Mouse (Mus musculus) ES-Bruce4 (cell line): ENCODE results near the gene Cmtm1. TPM values are rescaled to one million over a fixed set of nuclear protein-coding genes. Genes with fewer than 3 reads are reported as not detected.

Experiments
- H3K27ac ChIP-seq: 2 replicates; pipeline ENCODE4 v1.5.1; 2012; ENCODE audit warnings: low read length, inconsistent platforms; ENCODE audit not compliant: insufficient read depth
- H3K27me3 ChIP-seq: 2 replicates; pipeline ENCODE4 v1.6.1; 2012; ENCODE audit warnings: mild to moderate bottlenecking, low read length, inconsistent platforms; ENCODE audit not compliant: control insufficient read depth, poor library complexity, insufficient read depth, severe bottlenecking
- H3K36me3 ChIP-seq: 2 replicates; pipeline ENCODE4 v1.6.1; 2012; ENCODE audit warnings: inconsistent platforms, mild to moderate bottlenecking, low read length, moderate library complexity; ENCODE audit not compliant: control insufficient read depth, poor library complexity, insufficient read depth, severe bottlenecking
- H3K4me1 ChIP-seq: one replicate; pipeline ENCODE4 v1.8.1; 2011; ENCODE audit warnings: low read length; ENCODE audit not compliant: control insufficient read depth, insufficient read depth
- H3K4me3 ChIP-seq: 2 replicates; pipeline ENCODE4 v1.5.1; 2011; ENCODE audit warnings: low read depth, mild to moderate bottlenecking, low read length
- H3K9ac ChIP-seq: 2 replicates; pipeline ENCODE4 v1.6.1; 2012; ENCODE audit warnings: low read depth, mild to moderate bottlenecking, inconsistent platforms; ENCODE audit not compliant: poor library complexity, severe bottlenecking
- H3K9me3 ChIP-seq: replicated peaks from 2 replicates; pipeline ENCODE4 v1.6.1; 2012; ENCODE audit warnings: mild to moderate bottlenecking, low read length, inconsistent platforms; ENCODE audit not compliant: control insufficient read depth, poor library complexity, insufficient read depth, severe bottlenecking
- CTCF ChIP-seq: IDR thresholded peaks from one replicate; pipeline ENCODE4 v1.8.1; 2011; ENCODE audit warnings: low read depth, low read length
- EP300 ChIP-seq: IDR thresholded peaks from 2 replicates; pipeline ENCODE4 v1.6.1; 2011; ENCODE audit warnings: low read depth, low read length; ENCODE audit not compliant: insufficient read depth
- POLR2A ChIP-seq: IDR thresholded peaks from one replicate; pipeline ENCODE4 v1.8.1; 2011; ENCODE audit warnings: low read length; ENCODE audit not compliant: insufficient read depth
- polyA plus RNA-seq: library from polyadenylated mRNA; stranded (reverse); fragments of >200 nt; gene quantifications from 2 replicates; pipeline ENCODE4 v1.2.4, GENCODE M21; 2011; ENCODE audit warnings: low read depth; ENCODE audit not compliant: missing spikeins, insufficient read depth, insufficient read length

Gene Cmtm1
- polyA plus RNA-seq, 1 experiment: not detected

DNA sequence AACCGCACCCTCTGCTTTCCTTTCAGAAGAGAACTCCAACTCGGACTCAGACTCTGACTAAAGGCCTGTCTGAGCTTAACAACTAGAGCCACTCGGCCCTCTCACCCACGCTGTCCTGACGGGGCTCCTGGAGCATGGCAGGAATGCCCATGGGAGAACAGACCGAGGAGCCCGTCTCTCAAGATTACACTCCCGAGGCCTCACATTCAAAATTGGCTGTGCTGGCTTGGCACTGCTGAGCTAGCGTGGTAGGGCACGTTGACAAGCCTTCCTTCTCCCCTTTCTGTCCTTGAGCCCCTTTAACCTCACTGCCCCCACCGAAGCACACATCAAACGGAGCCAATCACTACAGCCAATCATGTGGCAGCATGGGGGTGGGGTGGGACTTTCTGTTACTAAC lies 36.8 kb upstream of the Cmtm1 start:
- Histone ChIP-seq H3K4me3 (no peak overlapping the region), H3K4me1 (no peaks in the 10 kb centered on the region), H3K9me3 (no peaks in the 10 kb centered on the region), H3K27me3 (no peaks in the 10 kb centered on the region), H3K36me3 (no peaks in the 10 kb centered on the region; the same call in 1 of the 2 replicates), H3K27ac (no peak overlapping the region), H3K9ac (no peak overlapping the region)
- no peak for TF ChIP-seq CTCF
- no peak for TF ChIP-seq POLR2A
- no peak for TF ChIP-seq EP300

DNA sequence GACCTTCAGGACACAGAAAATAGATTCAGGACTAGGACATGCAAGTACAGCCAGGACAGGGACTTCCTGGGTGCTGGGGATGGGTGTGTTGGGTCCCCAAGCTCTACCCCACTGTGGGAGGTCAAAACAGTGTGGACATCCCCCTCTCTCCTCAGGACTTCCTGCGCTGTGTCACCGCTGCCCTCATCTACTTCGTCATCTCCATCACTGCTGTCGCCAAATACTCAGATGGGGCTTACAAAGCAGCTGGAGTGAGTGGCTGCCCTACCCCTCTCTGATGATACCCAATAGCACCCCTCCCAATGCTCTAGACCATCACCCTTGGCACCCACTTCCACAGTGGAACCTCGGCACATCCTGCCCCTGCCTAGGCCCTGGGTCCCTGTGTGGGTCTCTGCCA lies 34.7 kb upstream of the Cmtm1 start:
- Histone ChIP-seq H3K9ac (no peak overlapping the region), H3K36me3 (no peaks in the 10 kb centered on the region), H3K4me1 (no peaks in the 10 kb centered on the region), H3K9me3 (no peaks in the 10 kb centered on the region), H3K27me3 (no peaks in the 10 kb centered on the region), H3K4me3 (no peak overlapping the region), H3K27ac (no peak overlapping the region)
- TF ChIP-seq EP300 (no peak), CTCF (no peak), POLR2A (no peak)

DNA sequence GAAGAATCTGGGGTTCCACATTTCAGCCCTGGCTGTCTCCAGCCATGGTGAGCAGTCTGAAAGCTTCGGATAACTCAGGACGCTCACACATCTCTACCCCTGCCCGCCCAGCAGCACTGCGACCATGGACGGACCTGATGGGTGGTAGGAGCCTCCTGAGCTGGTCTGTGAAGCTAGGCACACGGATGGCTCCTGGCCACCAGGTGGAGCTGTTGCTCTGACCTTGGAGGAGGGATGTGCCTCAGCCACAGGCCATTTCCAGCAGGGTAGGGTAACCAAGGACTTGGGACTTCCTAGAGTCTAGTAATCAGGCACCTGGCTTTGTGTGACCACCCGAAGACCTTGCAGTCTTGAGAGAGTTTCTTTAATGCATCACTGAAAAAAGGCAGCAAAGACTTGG lies 34.0 kb upstream of the Cmtm1 start:
- H3K4me1 ChIP-seq: no peaks in the 10 kb centered on the region
- H3K27ac ChIP-seq: no peak overlapping the region
- H3K9ac ChIP-seq: no peak overlapping the region
- H3K27me3 ChIP-seq: no peaks in the 10 kb centered on the region
- TF ChIP-seq EP300 (0 out of 2 replicates have a peak, but pooled peaks have one; percentile 51), POLR2A (no peak), CTCF (peak; percentile 98)
- H3K4me3 ChIP-seq: no peak overlapping the region
- no peaks in the 10 kb centered on the region for H3K9me3 ChIP-seq
- H3K36me3 ChIP-seq: no peaks in the 10 kb centered on the region

DNA sequence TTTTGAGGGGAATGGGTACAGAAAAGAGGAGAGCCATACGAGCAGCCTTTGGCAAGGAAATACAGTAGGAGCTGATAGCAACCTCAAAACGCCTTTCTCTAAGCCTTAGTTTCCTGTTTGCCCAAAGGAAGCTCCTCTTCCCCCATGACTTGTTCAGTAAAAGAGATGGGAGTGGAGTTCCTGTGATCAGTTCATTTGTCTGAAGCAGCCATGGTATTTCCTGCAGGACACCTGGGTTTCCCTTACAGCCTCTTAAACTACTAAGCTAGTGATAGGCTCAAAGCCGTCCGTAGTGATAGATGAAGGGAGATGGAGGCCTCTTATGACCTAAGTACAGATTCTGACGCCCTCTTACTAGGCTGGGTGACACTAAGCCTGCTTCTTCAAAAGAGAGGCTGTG lies 32.5 kb upstream of the Cmtm1 start:
- TF ChIP-seq CTCF: no peak
- TF ChIP-seq POLR2A: no peak
- TF ChIP-seq EP300: no peak
- Histone ChIP-seq H3K4me3 (no peak overlapping the region), H3K9ac (no peak overlapping the region)

DNA sequence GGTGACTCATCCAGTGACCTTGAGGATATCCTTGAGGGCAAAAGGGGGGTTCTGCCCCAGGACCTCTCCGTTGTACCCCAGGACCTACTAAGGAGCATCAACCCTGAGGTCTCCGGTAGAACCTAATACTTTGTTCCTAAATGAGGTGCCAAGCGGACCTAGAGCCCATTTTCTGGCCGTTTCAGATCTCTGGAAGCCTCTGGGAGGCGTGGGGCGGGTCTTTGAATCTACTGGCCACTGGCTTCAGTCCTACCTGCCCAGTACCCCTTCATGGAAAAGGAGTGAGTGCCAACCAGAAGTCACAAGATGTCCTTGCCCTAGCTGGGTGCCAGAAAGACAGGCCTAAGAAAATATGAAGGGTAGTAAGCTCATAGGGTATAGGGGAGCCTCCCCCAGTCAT lies 31.7 kb upstream of the Cmtm1 start:
- H3K9me3 ChIP-seq: no peaks in the 10 kb centered on the region
- no peaks in the 10 kb centered on the region for H3K36me3 ChIP-seq
- TF ChIP-seq CTCF: no peak
- TF ChIP-seq POLR2A: no peak
- no peak for TF ChIP-seq EP300
- H3K4me3 ChIP-seq: peak overlapping the region; percentile 74; the same call in 1 of the 2 replicates
- H3K4me1 ChIP-seq: no peaks in the 10 kb centered on the region
- no peak overlapping the region for H3K27ac ChIP-seq
- H3K9ac ChIP-seq: peak overlapping the region; percentile 62; the same call in 1 of the 2 replicates
- no peaks in the 10 kb centered on the region for H3K27me3 ChIP-seq

More for the DNA sequence above, 32.5 kb upstream of the Cmtm1 start:
- no peaks in the 10 kb centered on the region for H3K27me3 ChIP-seq
- H3K27ac ChIP-seq: no peak overlapping the region
- H3K9me3 ChIP-seq: no peaks in the 10 kb centered on the region
- no peaks in the 10 kb centered on the region for H3K4me1 ChIP-seq
- H3K36me3 ChIP-seq: no peaks in the 10 kb centered on the region

DNA sequence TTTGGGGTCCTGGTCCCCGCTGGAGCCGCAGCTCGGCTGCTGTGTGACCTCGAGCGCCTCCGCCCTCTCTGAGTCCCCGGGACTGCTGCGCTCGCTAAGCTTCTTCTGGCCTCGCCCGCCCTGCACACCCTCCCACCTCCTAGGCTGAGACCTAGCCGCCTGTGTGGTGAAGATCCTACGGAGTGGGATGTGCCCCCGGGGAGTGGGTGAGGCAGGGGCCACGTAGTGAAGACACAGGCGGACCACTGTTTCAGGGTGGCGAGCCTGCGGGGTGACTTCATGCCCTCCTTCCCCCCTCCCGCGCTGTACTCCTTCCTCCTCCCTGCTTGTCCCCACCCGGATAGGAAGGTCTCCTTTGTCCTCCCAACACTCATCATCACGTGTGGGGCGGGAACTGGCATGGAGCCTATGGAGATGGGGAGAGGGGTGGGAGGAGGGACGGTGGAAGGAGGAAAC lies 31.2 kb upstream of the Cmtm1 start:
- peak overlapping the region; percentile 62 for H3K9ac ChIP-seq
- H3K4me3 ChIP-seq: peak overlapping the region; percentile 74
- TF ChIP-seq EP300: no peak
- TF ChIP-seq CTCF: no peak
- TF ChIP-seq POLR2A: no peak
- no peaks in the 10 kb centered on the region for H3K27me3 ChIP-seq
- no peaks in the 10 kb centered on the region for H3K36me3 ChIP-seq
- no peaks in the 10 kb centered on the region for H3K9me3 ChIP-seq
- no peaks in the 10 kb centered on the region for H3K4me1 ChIP-seq
- no peak overlapping the region for H3K27ac ChIP-seq
